Mouse (Mus musculus) limb, embryonic 13.5 days (tissue): Measurements from ENCODE around the gene Sort1. TPM values are rescaled to one million over a fixed set of nuclear protein-coding genes. Genes with fewer than 3 reads are reported as not detected.
A peak's percentile ranks its signal among the peaks of the same experiment; 100 is the strongest.

Source experiments
- ATAC-seq: fragments of 200-750 bp; cut with Nextera tagmentation; 2 replicates; pipeline ENCODE4 v1.8.0; 2017; ENCODE audit warnings: low read depth, moderate number of reproducible peaks, moderate TSS enrichment; ENCODE audit not compliant: low FRiP score
- H3K27ac ChIP-seq: fragments of 300-500 bp; sonication (generic); 2 replicates; pipeline ENCODE4 v1.5.1; 2015; ENCODE audit warnings: inconsistent platforms, mild to moderate bottlenecking, moderate library complexity
- H3K27me3 ChIP-seq: fragments of 300-500 bp; sonication (generic); 2 replicates; pipeline ENCODE4 v1.6.1; 2015; ENCODE audit warnings: mild to moderate bottlenecking, inconsistent platforms
- H3K36me3 ChIP-seq: fragments of 300-500 bp; sonication (generic); 2 replicates; pipeline ENCODE4 v1.6.1; 2015; ENCODE audit warnings: inconsistent platforms, mild to moderate bottlenecking, moderate library complexity
- H3K4me1 ChIP-seq: fragments of 300-500 bp; sonication (generic); 2 replicates; pipeline ENCODE4 v1.6.1; 2015; ENCODE audit warnings: inconsistent platforms
- H3K4me2 ChIP-seq: fragments of 300-500 bp; sonication (generic); replicated peaks from 2 replicates; pipeline ENCODE4 v1.6.1; 2015; ENCODE audit warnings: inconsistent platforms, mild to moderate bottlenecking, moderate library complexity
- H3K4me3 ChIP-seq: fragments of 300-500 bp; sonication (generic); 2 replicates; pipeline ENCODE4 v1.5.1; 2015; ENCODE audit warnings: moderate library complexity, mild to moderate bottlenecking, inconsistent platforms
- H3K9ac ChIP-seq: fragments of 300-500 bp; sonication (generic); 2 replicates; pipeline ENCODE4 v1.6.1; 2015; ENCODE audit warnings: mild to moderate bottlenecking, inconsistent platforms
- H3K9me3 ChIP-seq: fragments of 300-500 bp; sonication (generic); 2 replicates; pipeline ENCODE4 v1.6.1; 2016; ENCODE audit warnings: inconsistent platforms
- WGBS: fragments of 180-500 bp; shearing (Covaris S2); methylation state at CpG from one replicate; pipeline ENCODE4 v1.1.7; 2015; 5-methylcytosine and 5-hydroxymethylcytosine counted together
- polyA plus RNA-seq: library from polyadenylated mRNA; unstranded; fragments of >200 nt; fragmentation: Nextera tagmentation; extraction: Ambion mirVana; gene quantifications from 2 replicates; pipeline ENCODE4 v1.2.1, GENCODE M21; 2015

Sort1 gene
- polyA plus RNA-seq, 1 experiment from 2014 or later = 10.6 TPM

DNA sequence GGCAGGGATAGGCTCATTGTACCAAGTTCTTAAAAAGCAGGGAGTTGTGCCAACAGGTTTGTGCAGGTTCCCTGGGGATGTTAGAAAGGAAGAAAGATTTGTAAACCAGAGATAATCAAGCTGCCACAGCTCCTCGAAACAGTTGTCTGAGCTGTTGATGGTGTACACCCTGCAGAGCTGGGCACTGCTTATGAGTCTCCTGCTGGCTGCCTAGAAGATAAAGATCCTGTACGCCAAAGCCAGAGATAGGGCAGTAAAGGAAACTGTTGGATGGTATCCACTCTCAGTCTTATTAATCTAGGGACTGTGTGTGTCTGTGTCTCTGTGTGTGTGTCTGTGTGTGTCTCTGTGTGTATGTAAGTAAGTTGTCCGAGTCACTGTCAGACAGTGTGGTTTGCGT lies 37.8 kb downstream of the Sort1 start:
- Histone ChIP-seq H3K4me1 (peaks cover 15% of the 10 kb centered on the region), H3K9me3 (no peaks in the 10 kb centered on the region), H3K9ac (no peak overlapping the region), H3K27ac (no peak overlapping the region), H3K4me2 (no peak overlapping the region), H3K27me3 (no peaks in the 10 kb centered on the region), H3K36me3 (peaks cover 18% of the 10 kb centered on the region), H3K4me3 (no peak overlapping the region)
- ATAC-seq = no peak
- 75% methylated on average over 4 of the region's 4 CpGs for WGBS

DNA sequence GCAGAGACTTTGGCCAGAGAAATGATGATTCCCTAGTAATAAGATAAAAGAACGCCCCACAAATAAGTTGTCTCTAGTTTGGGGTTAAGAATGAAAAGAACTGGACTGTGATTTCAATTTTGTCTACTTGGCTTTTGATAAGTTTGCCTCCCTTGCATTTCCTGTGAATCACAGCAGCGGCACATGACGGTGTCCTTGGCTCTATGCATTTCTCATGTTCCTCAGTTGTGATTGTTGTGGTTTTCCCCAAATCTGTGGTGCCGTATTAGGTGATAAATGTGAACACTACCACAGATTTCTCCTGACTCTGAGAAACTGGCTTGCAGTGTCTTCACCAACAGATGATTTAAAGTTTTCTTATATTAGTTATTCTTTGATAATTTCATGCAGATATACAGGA lies 38.3 kb downstream of the Sort1 start:
- no peak overlapping the region for H3K4me3 ChIP-seq
- 88% methylated on average over 4 of the region's 4 CpGs for WGBS
- no peak overlapping the region for H3K27ac ChIP-seq
- H3K36me3 ChIP-seq = peaks cover 22% of the 10 kb centered on the region
- ATAC-seq = no peak
- peaks cover 15% of the 10 kb centered on the region for H3K4me1 ChIP-seq
- no peak overlapping the region for H3K9ac ChIP-seq
- H3K4me2 ChIP-seq = no peak overlapping the region
- H3K27me3 ChIP-seq = no peaks in the 10 kb centered on the region
- H3K9me3 ChIP-seq = no peaks in the 10 kb centered on the region

DNA sequence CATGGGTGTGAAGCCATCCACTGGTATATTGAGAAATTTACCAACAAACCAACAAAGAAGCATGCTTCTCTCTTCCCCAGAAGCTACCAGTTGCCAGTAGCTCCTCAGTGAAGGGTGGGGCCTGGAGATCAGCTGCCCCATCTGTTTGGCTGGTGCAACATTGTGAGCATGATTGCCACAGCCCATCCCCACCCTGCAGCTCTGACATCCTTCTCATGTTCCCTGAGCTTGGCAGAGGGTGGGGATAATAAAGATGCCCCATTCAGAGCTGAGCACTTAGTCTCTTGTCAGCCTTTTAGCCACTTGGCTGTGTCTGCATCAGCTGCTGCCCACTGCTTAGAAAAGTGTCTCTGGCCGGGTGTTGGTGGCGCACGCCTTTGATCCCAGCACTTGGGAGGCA lies 39.1 kb downstream of the Sort1 start:
- Histone ChIP-seq H3K9me3 (no peaks in the 10 kb centered on the region), H3K4me1 (peaks cover 16% of the 10 kb centered on the region), H3K9ac (no peak overlapping the region), H3K4me3 (no peak overlapping the region), H3K36me3 (peaks cover 27% of the 10 kb centered on the region), H3K27ac (no peak overlapping the region), H3K27me3 (no peaks in the 10 kb centered on the region), H3K4me2 (no peak overlapping the region)
- no peak for ATAC-seq
- 89% methylated on average over 3 of the region's 3 CpGs for WGBS

DNA sequence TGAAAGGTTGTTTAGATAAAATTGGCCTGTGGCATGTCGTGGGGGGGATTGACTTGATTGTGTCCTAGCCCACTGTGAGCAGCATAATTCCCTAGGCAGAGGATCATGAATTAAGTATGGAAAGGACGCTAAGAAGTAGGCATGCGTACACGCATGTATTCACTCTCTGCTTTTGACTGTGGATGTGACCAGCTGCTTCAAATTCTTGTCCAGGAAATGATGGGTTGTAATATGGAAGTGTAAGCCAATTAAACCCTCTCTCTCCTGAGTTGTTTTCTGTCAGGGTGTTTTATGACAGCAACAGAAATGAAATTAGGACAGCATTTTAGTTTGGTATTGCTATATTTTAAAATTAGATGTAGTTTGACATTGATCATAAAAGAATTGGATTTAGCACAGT lies 41.0 kb downstream of the Sort1 start:
- no peak for ATAC-seq
- no peak overlapping the region for H3K4me2 ChIP-seq
- 83% methylated on average over 4 of the region's 4 CpGs for WGBS
- H3K27me3 ChIP-seq = no peaks in the 10 kb centered on the region
- no peaks in the 10 kb centered on the region for H3K9me3 ChIP-seq
- no peak overlapping the region for H3K4me3 ChIP-seq
- peaks cover 12% of the 10 kb centered on the region; the same call in 1 of the 2 replicates for H3K4me1 ChIP-seq
- peaks cover 41% of the 10 kb centered on the region for H3K36me3 ChIP-seq
- H3K27ac ChIP-seq = no peak overlapping the region
- H3K9ac ChIP-seq = no peak overlapping the region

DNA sequence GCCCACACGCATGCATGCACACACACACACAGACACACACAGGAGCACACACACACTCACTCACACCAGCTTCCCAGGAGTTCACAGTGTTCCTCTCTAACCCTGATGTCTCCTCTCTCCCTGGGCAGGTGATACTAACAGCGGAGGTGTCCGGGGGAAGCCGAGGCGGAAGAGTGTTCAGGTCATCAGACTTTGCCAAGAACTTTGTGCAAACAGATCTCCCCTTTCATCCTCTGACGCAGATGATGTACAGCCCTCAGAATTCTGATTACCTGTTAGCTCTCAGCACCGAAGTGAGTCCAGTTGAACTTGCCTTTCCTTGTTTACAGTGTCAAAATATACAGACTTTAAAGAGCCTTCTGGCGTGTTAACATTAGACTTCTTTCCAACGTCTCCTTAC lies 41.6 kb downstream of the Sort1 start:
- H3K4me2 ChIP-seq = no peak overlapping the region
- H3K27ac ChIP-seq = no peak overlapping the region
- H3K27me3 ChIP-seq = no peaks in the 10 kb centered on the region
- no peak overlapping the region for H3K4me3 ChIP-seq
- no peak for ATAC-seq
- no peak overlapping the region for H3K9ac ChIP-seq
- 91% methylated on average over 9 of the region's 9 CpGs for WGBS
- H3K36me3 ChIP-seq = peaks cover 47% of the 10 kb centered on the region
- H3K4me1 ChIP-seq = 0 out of 2 replicates have a peak, but pooled peaks cover 9% of the 10 kb centered on the region
- H3K9me3 ChIP-seq = no peaks in the 10 kb centered on the region

DNA sequence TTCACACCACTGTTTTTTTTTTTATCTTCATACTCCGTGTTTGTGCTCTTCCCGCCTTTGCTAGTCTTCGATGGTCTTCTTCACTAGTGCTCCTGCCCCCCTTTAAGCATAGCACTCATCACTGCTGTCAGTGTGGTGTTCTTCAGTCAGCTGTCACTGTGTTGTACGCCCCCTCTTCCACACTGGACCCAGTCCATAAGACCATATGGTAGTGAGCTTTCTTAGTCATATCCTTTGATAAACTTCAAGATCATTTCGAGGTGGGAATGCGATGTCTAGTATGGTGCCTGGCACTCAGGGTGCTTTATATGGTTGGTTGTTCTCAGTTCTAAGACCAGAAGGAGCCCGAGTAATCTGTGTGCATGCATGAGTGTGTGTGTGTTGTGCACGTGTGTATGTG lies 43.4 kb downstream of the Sort1 start:
- Histone ChIP-seq H3K36me3 (peaks cover 61% of the 10 kb centered on the region), H3K9ac (no peak overlapping the region), H3K27ac (no peak overlapping the region), H3K9me3 (no peaks in the 10 kb centered on the region), H3K4me2 (no peak overlapping the region), H3K4me1 (0 out of 2 replicates have a peak, but pooled peaks cover 9% of the 10 kb centered on the region), H3K27me3 (no peaks in the 10 kb centered on the region), H3K4me3 (no peak overlapping the region)
- 88% methylated on average over 8 of the region's 8 CpGs for WGBS
- ATAC-seq = no peak

DNA sequence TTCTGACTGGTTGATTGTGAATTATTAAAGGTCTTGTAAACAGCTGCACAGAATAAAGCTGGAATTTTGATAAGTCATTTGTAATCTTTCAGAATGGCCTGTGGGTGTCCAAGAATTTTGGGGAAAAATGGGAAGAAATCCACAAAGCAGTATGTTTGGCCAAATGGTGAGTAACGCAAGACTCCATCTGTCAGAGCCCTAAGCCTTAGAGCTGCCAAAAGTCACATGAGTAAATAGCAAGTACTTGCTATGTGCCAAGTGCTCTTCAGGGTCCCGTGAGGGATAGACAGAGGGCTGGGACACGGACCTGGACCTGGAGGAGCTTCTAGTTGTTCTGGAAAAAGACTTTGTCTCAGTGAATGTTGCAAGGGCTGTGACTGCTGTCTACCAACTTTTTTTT lies 44.0 kb downstream of the Sort1 start:
- no peaks in the 10 kb centered on the region for H3K27me3 ChIP-seq
- peaks cover 68% of the 10 kb centered on the region for H3K36me3 ChIP-seq
- no peak overlapping the region for H3K4me3 ChIP-seq
- H3K4me1 ChIP-seq = 0 out of 2 replicates have a peak, but pooled peaks cover 9% of the 10 kb centered on the region
- ATAC-seq = no peak
- no peak overlapping the region for H3K9ac ChIP-seq
- no peak overlapping the region for H3K4me2 ChIP-seq
- 73% methylated on average over 3 of the region's 3 CpGs for WGBS
- H3K27ac ChIP-seq = no peak overlapping the region
- H3K9me3 ChIP-seq = no peaks in the 10 kb centered on the region

DNA sequence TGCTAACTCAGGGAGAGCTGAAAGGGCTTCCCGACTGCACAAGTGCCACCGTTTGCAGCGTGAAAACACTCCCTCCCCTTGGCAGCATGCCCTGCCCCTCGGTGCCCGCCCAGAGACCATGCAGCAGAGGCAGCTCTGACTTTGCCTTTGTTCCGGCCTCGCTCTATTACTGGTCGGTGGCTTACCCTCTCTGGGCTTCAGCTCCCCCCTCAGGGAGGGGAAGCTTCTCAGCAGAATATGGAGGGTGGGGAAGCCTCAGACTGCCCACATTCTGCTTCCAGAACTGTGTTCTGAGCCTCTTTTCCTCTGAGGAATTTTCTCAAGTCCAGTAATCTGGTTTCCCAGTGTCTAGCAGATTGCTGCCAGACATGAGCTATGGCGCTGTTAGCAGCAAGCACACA lies 44.6 kb downstream of the Sort1 start:
- Histone ChIP-seq H3K27me3 (no peaks in the 10 kb centered on the region), H3K4me1 (0 out of 2 replicates have a peak, but pooled peaks cover 9% of the 10 kb centered on the region), H3K36me3 (peaks cover 69% of the 10 kb centered on the region), H3K27ac (peak overlapping the region; percentile 39; the same call in 1 of the 2 replicates), H3K9ac (no peak overlapping the region), H3K4me3 (no peak overlapping the region), H3K9me3 (no peaks in the 10 kb centered on the region), H3K4me2 (no peak overlapping the region)
- 59% methylated on average over 9 of the region's 9 CpGs for WGBS
- no peak for ATAC-seq

DNA sequence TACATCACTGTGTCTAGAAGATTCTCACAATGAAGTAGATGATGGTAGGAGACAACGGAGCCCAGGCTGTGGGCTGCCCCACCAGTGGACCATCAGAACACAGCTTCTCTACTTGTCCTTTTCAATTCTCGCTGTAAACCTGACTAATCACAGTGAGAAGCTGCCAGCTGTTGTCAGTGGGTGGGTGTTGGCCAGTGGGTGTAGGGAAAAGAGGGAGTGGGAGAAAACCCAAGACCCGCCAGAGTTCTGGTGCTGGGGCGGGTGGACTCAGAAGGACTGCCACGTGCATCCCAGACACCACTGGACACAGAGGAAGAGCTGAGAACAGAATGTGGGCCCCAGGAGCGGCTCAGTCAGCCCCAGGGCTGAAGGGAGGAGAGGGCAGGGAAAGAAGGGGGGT lies 46.9 kb downstream of the Sort1 start:
- no peak for ATAC-seq
- Histone ChIP-seq H3K4me2 (no peak overlapping the region), H3K9me3 (no peaks in the 10 kb centered on the region; the same call in 1 of the 2 replicates), H3K27ac (no peak overlapping the region), H3K9ac (no peak overlapping the region), H3K27me3 (no peaks in the 10 kb centered on the region), H3K4me1 (0 out of 2 replicates have a peak, but pooled peaks cover 9% of the 10 kb centered on the region), H3K36me3 (peaks cover 74% of the 10 kb centered on the region), H3K4me3 (no peak overlapping the region)
- 89% methylated on average over 6 of the region's 6 CpGs for WGBS

DNA sequence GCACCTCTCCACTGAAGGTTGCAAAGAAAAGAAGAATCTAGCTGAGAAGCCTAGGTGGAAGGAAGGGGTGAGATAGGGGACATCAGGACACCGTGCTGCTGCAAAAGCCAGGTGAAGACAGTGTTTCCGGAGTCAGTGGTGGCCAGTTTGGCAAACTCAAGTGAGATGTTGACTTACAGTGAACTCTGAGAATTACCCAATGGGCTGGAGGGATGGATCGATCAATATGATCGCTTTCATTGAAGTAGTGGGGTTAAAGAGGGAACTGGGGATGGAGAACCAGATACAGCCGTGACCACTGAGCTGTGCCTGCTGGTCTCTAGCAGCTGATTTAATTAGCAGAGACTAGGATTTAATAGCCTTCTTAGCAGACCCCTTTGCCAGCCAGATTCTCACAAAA lies 53.0 kb downstream of the Sort1 start:
- H3K27ac ChIP-seq = no peak overlapping the region
- H3K36me3 ChIP-seq = peaks cover 75% of the 10 kb centered on the region
- no peaks in the 10 kb centered on the region for H3K4me1 ChIP-seq
- H3K4me3 ChIP-seq = no peak overlapping the region
- 93% methylated on average over 5 of the region's 5 CpGs for WGBS
- no peaks in the 10 kb centered on the region for H3K27me3 ChIP-seq
- H3K9ac ChIP-seq = no peak overlapping the region
- no peak overlapping the region for H3K4me2 ChIP-seq
- H3K9me3 ChIP-seq = no peaks in the 10 kb centered on the region; the same call in 1 of the 2 replicates
- no peak for ATAC-seq

DNA sequence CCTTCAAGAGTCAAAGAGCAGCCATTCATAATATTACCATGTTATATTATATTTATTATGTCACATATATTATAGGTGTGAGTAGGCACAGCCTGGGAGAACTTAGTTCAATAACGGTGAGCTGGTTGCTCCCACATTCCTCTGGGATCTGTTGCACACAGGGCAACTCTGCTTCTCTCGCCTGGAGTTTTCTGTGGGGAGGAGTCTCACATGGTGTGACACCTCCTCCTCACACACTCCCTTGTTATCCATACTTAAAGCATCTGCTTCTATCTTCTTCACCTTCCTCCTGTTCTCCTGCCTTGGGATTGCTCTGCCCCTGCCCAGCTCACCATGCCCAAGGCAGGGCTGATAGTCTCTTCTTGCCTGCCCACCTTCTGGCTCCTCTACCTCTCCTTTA lies 57.2 kb downstream of the Sort1 start:
- 91% methylated on average over 2 of the region's 2 CpGs for WGBS
- peaks cover 72% of the 10 kb centered on the region for H3K36me3 ChIP-seq

DNA sequence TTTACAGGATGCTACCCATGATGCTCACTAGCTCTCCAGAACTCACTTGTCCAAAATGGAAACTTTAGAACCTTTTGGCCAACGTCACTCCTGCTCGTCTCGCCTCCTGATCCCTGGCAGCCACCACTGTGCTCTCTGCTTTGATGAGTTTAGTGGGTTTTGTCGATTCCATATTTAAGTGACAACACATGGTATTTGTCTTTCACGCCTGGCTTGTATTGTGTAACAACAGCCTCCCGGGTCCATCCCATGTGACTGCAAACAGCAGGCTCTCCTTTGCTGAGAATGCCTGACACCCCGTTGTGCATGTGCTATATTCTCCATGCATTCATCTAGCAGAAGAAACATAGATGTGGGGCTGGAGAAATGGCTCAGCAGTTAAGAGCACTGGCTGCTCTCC lies 58.3 kb downstream of the Sort1 start:
- Histone ChIP-seq H3K27me3 (no peaks in the 10 kb centered on the region), H3K27ac (no peak overlapping the region), H3K4me1 (no peaks in the 10 kb centered on the region), H3K4me3 (no peak overlapping the region), H3K36me3 (peaks cover 78% of the 10 kb centered on the region), H3K4me2 (no peak overlapping the region), H3K9me3 (no peaks in the 10 kb centered on the region), H3K9ac (no peak overlapping the region)
- 70% methylated on average over 7 of the region's 7 CpGs for WGBS
- no peak for ATAC-seq

More for the DNA sequence above, 57.2 kb downstream of the Sort1 start:
- Histone ChIP-seq H3K4me1 (no peaks in the 10 kb centered on the region), H3K9me3 (no peaks in the 10 kb centered on the region), H3K27ac (no peak overlapping the region), H3K4me3 (no peak overlapping the region), H3K9ac (no peak overlapping the region), H3K4me2 (no peak overlapping the region), H3K27me3 (no peaks in the 10 kb centered on the region)
- ATAC-seq = no peak

DNA sequence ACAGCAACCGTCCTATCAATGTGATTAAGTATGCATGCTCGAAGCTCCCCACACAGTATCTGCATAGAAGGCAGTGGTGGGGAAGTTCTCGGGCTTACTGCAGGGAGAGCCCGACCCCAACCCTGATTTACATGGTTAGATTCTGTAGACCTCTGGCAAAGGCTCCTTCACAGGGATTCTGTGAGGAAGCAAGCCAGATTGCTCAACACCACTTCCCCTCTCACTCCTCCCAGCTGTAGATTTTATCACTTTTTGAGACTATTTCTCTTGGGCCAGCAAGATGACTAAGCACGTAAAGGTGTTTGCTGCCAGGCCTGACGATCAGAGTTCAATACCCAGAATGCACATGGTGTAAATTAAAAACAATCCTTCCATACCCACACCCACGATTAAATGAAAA lies 62.0 kb downstream of the Sort1 start:
- Histone ChIP-seq H3K36me3 (peaks cover 83% of the 10 kb centered on the region), H3K9ac (no peak overlapping the region), H3K4me3 (no peak overlapping the region), H3K4me2 (no peak overlapping the region), H3K27me3 (no peaks in the 10 kb centered on the region), H3K4me1 (no peaks in the 10 kb centered on the region), H3K27ac (no peak overlapping the region), H3K9me3 (no peaks in the 10 kb centered on the region)
- 79% methylated on average over 7 of the region's 7 CpGs for whole genome bisulfite sequencing
- ATAC-seq = no peak
